Mouse (Mus musculus): ENCODE measurements at regions not wholly inside any gene's neighbourhood (a gene's known extent, or its start where the extent isn't known, plus 50 kb on each side); places are given as distances from the start of the nearest gene placed in this dataset.
"Not testable (repeated sequence)": the region's sequence is repeated elsewhere in the genome, so short reads cannot be mapped to it uniquely, and the experiment has no call there.

DNA sequence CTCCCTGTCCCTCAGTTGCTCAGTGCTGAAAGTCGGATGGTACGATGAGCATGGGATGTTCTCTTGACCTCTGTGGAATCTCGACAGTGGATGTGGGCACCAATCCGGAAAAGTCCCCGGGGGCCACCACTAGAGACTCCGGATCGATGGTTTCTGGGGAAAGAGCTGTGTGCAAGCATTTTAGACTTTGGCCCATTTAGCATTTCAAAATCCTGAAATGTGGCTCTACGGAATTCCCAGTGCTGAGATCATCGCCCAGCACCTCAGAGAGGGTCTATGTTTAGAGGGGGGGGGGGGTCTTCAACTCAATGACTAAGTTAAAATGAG, 68.6 kb downstream of the Tomm20 start:
- no peak for DNase-seq

DNA sequence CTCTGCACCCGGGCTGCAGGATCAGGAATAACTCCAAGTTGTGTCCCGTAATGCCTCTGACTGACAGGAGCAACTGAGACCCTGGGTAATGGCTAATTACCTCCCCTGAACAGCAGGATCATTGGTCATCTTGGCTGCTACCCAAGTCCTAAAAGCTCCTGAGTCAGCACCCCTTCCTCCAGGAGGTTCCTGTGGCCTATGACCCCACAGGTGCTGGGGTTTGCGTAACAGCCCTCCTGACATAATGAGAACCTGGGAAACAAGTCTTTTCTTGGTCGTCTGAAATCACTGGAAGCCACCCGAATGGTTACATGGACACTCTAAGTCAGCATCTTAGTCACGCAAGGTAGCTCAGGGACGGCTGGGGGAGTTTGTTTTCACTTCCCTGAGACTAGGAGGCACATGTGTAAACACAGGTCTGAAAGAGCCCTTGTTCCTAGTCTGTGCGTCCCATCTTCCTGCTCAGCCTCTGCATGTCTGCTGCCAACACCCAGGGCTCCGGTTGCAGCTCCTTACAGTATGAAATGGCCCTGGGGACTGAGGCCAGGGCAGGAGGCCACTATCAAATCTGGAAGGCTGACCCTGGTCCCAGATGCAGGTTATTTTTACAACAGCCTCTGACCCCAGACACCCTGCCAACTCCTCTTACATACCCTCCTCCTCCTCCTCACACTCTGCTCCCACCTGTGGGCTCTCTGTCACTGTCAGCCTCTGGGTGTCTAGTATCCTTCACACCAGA, 69.2 kb downstream of the Tomm20 start:
- DNase-seq = no peak

DNA sequence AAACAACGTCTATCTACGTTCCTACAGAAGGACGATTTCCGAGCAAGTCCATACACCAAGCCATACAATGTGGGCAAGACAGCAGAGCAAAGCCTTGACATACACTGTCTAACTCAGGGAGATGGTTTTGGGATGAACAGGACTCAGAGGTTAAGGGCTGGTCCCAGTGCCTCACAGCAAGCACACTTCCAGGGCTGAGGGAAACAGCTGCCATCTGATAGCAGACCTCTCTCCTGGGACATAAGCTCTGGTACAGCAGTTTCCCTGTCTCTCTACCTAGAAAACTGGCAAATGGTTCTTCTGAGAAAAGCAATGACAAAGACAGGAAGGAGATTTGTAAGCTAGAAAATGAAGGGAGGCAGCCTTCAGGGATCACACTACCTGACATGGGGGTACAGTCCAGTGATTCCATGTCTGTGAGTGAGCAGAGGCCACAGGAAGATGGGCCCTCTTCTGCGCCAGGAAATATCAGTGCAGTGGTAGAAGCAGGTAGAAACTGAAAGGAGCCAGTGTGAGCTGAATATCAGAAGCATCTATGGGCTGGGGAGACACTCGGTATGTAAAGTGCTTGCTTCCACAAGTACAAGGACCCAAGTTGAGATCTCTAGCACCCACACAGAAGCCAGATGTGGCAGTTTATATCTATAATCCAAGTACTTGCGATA, 70.0 kb downstream of the Tomm20 start:
- DNase-seq = no peak

DNA sequence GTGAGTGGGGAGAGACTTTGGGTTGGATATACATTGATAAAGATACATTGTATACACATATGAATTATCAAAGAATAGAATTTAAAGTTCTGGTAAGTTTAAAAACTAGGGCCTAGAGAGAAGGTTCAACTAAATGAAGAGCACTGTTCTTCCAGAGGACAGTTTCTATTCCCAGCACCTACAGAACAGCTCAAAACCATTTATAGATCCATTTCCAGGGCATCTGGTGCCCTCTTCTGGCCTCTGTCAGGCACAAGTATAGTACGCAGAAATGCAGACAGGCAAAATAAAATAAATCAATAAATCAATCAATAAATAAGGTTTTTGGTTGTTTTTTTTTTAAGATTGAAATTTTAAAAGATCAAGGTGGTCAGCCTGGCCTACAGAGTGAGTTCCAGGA, 70.8 kb downstream of the Tomm20 start:
- DNase-seq = no peak

DNA sequence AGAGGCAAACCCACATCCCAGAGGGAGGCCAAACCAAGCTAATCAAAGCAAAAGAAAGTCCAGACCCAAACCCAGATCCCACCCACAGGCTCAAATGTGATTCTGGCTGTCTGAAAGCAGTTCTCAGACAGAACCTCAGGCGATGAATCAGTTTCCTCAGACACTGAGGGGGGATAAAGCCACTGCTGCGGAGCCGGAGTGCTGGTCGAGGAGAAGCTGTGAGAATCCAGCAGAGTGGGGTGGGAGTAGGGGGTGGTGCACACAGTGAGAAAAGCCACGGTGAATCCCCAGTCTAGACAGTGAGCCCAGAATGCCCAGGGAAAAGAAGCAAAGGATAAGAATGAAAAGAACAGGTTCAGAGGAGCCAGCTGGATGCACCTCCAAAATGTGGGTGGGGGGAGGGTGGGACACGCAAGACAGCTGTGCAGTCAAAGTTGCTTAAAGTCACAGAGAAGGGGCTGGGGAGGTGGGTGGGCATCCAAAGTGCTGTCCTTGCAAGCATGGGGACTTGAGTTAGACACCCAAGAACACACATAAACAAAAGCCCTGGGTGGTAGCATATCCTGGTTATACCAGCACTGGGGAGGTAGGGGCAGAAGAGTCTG, 71.4 kb downstream of the Tomm20 start:
- DNase-seq = no peak

DNA sequence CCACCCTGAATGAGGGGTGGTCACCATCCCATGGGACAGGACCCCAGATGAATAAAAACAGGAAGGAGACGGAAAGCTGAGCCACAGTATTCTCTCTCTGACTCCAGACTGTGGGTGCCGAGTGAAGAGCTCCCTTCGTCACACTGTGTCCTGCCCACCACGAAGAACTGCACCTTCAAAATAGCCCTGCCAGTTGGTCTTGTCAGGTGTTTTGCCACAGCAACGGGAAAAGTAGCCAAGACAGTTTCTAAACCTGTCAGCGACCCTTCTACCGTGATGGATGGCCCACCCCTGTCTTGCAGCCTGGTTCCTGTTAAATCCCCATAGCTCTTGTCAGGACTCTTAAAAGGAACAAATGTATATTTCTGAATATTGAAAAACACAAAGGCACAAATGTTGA, 72.3 kb downstream of the Tomm20 start:
- DNase-seq = no peak

DNA sequence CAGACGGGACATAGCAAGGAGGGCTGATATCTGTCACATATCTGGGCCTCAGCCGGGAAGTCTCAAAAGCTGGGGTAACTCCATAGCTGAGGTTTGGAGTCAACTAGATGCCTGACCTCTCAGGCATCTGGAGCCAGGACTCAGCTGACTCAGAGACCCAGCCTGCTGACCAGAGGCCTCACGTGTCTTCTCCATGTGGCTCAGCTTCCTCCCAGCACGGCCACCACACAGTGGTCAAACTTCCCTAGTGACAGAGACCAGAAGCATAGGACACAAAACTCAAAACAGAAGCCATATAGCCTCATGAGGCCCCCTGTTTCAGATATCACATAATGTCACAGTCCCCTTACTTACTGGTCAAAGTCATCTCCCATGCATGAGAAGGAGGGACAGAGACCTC, 73.1 kb downstream of the Tomm20 start:
- no peak for DNase-seq

DNA sequence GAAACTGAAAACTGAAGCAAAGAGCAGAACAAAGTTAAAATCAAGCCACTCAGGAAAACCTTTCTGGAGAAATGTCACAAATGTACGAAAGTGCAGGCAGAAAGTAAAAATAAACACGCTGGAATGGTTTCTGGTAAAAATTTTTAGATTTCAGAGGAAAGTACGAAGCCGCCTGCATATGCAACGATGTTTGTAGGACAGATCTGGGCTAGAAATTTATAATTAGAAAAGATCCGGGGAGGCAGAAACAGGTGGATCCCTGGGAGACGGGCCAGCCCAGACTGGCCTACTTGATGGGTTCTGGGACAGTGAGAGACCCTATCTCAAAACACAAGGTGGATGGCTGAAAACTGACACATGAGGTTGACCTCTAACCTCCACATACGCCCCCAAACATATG, 73.5 kb downstream of the Tomm20 start:
- no peak for DNase-seq

DNA sequence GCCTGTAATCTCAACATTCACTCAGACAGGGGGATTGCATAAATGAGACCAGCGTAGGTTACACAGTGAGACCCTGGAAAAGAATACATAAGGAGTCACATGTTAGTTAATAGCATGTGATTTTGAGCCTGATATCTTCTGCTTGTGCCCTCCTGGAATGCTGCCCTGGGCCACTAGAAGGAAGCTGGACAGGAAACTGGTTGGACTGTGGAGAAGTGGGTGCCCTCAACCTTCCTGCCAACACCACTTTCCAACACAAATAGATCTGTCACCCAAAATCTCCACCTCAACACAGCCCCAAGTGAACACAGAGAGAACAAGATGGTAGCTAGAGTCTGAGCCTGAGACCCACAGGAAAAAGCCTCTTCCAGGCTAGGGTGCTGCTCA, 76.2 kb downstream of the Tomm20 start:
- no peak for DNase-seq

DNA sequence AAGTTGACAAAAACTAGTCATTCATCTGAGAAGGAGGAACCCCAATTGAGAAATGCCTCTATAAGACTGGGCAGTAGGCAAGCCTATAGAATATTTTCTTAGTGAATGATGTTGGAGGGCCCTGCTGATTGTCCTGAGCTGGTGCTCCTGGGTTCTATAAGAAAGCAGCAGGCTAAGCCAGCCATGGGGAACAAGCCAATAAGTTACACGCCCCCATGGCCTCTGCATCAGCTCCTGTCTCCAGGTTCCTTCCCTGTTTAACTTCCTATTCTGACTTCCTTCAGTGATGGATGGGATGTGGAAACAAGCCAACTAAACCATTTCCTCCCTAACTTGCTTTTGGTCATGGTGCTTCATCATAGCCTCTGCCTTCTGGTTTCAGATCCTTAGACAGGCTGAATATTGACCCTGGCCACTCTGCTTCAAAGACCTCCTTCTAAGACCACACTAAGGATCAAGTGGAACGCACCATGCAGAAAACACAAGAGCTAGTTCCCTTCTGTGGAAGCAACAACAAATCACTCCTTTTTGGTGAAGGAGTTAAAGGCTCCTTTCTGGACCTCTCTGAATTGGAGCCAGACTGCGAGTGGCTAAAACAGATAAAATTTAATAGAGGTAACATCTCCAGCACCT, 76.7 kb downstream of the Tomm20 start:
- DNase-seq = no peak

DNA sequence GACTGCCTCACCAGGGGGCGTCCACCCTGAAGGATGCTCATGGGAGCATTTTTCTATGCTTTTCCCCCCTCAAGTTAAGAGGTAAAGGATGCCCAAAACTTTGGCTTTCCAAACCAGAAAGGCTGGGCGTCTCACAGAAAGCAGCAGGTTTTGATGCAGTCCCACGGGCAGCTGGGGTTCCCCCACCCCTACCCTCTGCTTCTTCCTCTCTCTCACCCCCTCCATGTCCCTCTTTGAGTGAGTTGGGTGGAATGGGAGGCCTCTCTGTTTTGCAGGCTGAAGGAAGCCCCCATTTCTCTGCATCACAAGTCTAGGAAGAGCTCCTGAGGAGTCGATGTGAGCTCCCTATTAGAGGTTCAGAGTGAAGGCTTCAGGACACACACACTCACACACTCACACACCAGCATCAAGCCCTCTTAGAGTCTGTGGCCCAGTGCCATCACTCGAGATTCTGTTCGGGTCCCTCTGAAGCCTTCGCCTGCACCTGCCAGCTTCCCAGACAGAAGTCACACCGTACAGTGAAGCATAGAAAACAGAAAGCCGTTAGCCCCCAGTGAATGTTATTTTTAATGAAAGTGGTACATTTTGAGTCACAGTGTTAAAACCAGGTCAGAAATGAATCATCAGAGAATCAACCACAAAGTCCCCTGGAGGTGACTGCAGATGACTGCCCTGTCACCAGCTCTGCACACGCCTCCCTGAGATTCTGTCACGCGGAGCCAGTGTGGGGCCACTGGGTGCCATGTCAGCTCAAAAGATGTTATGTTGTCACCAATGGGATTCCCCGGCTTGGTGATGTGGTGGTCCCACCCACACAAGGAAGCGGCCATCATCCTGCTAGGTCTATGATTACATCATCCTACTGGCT, 78.3 kb downstream of the Tomm20 start:
- DNase-seq = no peak

DNA sequence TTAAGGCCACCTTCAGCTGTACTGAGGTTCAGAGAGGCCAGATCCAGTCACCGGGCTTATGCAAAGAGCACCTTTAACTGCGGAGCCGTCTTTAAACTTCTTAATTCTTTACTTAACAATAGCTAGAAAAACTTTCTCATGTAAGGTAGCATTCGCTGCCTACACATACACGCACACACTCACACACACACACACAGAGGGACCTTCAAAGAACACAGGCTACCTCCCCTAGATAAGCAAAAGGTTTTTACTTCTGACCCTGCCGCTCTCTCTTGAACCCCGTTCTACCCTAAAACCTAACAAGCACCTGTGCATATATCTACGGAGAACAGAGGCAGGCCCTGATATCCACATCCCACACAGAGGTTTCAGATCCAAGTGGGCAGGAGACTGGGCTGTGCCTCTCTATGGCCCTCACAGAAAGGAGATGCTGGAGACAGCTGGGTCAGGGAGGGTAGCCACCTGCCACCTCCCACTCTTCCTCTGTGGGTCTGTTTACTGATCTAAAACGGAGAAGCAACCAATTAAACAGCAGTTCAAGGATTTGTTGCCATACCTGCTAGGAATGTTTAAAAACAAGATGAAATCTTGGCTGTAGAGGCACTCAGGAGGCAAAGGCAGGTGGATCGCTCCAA, 81.2 kb downstream of the Tomm20 start:
- no peak for DNase-seq

DNA sequence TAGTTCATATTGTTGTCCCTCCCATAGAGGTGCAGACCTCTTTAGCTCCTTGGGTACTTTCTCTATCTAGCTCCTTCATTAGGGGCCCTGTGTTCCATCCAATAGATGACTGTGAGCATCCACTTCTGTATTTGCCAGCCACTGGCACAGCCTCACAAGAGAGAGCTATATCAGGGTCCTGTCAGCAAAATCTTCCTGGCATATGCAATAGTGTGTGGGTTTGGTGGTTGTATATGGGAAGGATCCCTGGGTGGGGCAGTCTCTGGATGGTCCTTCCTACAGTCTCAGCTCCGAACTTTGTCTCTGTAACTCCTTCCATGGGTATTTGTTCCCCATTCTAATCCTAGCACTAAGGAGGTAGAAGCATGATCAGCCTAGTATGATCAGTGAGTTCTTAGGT, 82.0 kb downstream of the Tomm20 start:
- not testable (repeated sequence) for DNase-seq

DNA sequence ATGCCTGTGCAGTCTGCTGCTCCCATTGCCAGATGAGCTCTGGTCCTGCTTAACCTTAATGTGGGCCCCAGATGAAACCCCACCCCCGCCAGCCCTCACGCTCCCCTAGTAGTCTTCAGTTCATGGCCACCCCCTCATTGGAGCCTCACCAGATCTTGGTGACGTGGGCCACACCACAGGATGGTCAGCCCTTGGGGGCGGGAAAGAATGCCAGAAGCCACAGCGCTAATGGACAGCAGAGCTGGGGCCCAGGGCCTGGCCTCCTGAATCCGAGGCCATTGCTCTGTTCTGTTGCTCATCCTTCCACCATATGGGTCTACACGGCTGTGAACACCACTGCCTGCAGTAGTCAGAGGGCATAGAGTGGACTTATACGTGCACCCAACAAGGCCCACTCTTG, 83.9 kb downstream of the Tomm20 start:
- DNase-seq = no peak

DNA sequence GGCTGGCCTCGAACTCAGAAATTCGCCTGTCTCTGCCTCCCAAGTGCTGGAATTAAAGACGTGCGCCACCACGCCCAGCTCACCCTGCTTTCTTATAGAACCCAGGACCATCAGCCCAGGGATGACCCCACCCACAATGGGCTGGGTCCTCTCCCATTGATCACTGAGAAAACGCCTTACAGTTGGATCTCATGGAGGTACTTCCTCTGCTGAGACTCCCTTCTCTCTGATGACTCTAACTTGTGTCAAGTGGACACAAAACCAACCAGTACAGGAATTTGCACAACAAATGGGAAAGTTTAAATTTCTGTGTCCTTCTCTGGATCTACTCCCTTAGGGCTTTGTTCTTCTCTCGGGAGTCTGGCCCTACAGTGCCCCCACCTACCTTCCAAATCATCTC, 85.0 kb downstream of the Tomm20 start:
- DNase-seq = no peak

DNA sequence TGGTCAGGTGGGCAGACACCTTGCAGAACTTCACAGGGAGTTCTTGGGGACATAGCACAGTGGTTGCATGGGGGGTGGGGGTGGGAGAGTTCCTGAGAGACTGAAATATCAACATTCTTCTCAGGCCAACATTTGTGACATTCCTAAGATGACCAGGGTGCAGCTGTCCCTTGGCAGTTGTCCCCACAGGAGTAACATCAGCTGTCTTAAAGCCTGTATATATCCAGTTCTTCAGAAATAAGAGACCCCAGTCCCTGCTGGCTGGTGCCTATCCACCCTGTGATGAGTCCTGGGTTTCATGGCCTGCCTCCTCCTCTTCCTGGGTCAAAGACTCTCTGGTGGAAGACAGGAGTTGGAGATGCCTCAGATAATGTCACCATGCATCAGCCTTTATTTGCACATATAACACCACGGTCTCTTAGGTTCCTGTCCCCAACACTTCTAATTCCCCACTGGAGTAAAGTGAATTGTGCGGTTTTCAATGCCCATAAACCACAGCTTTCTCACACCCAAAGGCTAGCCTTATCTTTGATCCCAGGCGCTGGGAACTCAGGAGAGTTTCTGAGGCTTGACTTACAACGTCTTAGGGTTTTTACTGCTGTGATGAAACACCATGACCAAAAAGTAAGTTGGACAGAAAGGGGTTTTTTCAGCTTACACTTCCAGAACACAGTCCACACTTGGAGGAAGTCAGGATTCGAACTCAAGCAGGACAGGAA, 85.8 kb downstream of the Tomm20 start:
- no peak for DNase-seq

DNA sequence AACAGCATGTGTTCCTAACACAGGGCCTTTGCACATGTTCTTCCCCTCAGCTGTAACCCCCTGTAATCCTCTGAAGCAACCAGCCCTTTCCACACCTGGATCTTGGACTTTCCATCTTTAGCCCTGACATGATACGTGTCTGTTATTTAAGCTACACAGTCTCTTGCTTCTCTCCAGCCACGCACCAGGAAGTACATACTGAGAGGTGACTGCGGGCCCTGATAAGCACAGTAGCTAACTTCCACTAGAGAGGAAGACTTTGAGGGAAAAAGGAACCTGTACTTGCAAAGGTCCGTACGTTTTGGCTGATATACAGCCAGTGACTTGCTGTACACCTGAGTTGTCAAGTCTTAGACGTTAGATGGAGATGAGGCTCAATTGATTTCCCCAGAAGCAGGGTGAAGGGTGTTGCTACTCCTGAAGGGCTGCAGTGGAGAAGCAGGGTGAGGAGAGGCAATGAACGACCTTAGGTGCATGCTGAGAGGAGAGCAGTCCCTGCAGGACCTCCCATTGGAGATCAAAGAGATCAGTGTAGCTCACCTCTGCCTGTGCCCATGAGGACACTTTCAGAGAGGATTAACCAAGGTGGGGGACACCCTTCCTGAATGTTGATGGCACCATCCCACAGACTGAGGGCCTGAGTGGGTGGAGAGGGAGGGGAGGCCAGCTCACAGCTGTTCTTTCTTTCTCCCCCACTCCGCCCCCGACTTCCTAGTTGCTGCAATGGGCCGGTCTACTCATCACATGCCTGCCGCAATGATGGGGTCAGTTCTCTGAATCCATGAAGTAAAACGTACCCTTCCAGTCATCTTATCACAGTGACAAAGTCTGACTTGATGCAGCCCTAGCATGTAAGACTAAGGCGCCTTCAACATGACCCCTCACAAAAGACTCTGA, 88.1 kb downstream of the Tomm20 start:
- DNase-seq = no peak

DNA sequence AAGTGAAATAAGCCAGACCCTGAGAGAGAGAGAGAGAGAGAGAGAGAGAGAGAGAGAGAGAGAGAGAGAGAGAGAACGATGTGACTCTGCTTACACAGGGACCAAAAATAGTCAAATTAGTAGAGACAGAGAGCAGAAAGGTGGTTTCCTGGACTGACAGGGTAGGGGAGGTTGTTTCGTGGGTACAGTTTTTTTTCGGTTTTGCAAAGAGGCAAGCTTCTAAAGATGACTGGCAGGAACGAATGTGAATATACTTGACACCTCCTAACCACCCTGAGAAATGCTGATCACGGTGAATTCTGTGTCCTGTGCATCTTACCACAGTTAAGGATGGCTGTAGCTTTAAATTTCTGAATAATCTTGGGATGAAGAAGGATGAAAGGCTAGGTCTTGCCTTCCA, 89.7 kb downstream of the Tomm20 start:
- DNase-seq = no peak

DNA sequence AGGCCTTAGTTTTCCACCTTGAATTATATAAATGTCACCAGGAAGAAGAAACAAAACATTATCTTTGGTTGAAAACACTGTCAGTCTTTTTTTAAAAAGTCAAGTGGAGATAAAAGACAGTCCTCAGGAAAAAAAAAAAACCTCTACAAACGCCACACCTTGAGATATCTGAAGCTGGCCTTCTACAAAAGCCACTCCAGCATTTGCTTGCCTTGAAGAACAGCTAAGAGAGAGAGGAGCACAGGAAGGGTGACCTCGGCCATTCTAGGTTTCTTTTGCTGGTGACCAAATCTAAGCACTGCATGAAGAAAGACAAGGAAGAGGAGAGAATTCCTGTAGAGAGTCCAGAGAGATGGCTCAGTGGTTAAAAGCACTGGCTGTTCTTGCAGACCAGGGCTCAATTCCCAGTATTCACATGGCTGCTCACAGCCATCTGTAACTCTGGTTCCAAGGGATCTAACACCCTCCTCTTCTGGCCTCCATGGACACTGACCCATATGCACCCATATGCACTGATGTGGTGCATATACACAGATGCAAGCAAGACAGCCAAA, 90.5 kb downstream of the Tomm20 start:
- DNase-seq = no peak

Data from liver (tissue).